Mouse (Mus musculus) lung, postnatal 4 days (tissue): ENCODE measurements at regions not wholly inside any gene's neighbourhood (a gene's known extent, or its start where the extent isn't known, plus 50 kb on each side); places are given as distances from the start of the nearest gene placed in this dataset.
"Not testable (repeated sequence)": the region's sequence is repeated elsewhere in the genome, so short reads cannot be mapped to it uniquely, and the experiment has no call there.

Source experiments
- DNase-seq, 2 experiments: peaks; one replicate each; pipeline ENCODE4 v3.0.0; 2021

DNA sequence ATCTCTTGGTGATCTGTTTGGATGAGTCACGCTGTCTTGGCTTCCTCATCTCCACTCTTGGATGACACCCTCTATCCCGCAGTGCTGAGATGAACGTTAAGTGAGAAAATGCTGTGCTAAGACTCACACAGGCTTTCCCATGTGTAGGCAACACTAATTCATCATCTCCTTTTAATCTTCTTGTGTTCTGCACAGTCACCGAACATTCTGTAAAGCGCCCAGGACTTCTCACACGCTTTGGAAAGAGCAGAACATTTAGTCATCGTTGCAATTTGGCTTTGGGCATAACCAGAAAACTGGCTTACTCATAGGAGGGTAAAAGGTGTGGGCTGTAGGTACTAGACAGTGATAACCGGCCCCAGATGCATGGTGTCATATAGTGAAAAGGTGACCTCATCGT lies 94.9 kb downstream of the Plppr4 start:
- no peak for DNase-seq

DNA sequence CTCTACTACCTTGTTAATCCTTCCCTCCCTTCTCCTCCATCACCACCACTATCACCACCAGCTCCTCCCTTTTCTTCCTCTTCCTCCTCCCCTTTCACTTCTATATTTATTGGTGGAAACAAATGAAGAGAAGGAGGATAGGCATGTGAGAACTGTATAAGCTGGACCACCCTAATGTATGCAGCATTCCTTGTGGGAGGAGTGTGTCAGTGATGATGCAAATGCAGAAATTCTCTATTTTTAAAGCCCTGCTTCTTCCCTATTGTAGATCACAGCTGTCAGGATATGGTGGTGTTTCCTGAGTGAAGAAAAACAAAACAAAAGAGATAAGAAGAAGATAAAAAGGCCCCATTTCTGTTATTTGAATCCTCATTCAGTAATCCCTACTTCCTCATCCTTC lies 112.8 kb downstream of the Plppr4 start:
- no peak for DNase-seq

DNA sequence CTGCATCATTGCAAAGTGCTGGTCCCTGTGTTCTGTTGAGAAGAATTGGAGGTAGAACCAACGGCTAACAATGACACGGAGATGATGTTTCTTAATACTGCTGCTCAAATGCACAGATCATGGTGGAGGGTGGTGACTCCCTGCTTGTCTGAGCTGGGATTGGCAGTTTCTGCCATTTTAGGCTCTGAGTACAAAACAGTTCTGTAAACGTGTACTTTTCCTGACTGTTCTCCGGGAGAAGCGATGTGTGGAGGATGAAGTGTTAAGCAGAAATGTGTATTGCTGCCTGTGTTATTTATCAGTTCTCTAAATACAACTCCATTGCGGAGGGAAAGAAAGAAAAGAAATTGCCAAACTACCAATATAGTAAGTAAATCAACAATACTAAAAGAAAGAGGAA lies 118.9 kb downstream of the Plppr4 start:
- DNase-seq: no peak

DNA sequence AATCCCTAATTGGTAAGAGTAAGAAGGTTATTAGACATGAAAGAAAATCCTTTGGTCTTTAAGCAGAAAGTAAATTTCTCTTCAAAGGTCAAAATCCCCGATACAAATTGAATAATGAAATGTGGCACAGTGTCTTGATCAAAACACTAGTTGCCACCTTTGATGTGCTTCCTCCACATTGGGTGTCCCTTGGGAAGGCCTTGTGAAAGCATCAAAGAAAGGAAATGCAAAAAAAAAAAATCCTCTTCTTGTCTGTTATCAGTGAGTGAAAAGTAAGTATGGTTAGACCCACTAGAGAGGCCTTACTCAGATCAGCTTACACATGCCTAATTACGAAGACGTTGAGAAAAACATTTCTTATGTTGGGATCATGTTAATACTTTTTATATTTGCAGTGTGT lies 134.1 kb downstream of the Plppr4 start:
- no peak for DNase-seq

DNA sequence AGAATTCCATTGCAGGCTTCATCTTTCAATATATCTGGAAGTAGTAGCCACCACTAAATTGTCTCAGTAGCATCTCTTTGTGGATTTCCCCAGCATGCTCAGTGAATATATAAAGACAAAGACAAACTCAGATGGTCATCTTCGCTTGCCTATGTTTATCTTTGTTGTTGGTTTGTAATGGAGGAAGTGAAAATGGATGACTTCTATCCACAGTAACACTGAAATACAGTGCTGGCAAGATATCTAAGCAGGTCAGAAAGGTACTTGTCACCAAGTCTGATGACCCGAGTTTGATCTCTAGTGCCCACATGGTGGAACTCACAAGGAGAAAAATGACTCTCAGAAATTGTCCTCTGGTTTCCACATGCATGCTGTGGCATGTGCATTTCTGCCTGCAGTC lies 135.6 kb downstream of the Plppr4 start:
- no peak for DNase-seq

DNA sequence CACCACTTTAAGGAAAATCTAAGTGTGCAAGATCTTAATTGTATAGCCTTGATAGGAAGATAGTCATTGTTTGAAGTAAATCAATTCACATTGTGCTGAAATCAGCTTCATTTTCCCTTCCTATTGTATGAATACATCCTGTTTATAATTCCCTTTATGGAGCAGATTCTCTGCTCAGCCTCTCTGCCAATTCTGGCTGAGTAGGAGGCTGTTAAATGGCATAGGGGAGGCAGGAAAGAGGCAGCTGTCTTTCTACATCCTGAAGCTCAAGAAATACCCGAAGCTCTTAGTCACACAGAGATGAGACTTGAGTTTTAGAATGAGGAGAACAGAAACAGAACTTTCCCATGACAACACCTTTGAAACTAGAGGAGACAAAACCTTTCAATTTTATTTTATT lies 142.7 kb downstream of the Plppr4 start:
- no peak for DNase-seq

DNA sequence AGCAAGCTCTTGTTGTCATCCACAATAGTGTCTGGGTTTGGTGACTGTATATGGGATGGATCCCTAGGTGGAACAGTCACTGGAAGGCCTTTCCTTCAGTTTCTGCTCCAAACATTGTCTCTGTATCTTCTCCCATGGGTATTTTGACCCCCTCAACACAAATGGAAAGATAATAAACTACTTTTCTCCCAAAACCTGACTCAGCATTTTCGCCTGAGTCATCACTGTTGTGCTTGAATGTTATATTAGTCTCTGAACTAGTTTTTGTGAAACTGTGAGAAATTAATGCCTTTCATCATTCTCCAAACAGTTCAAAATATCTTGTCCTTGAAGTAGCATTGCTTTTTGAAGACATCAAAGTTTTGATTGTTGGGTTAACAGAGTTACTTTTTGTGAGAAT lies 168.8 kb downstream of the Plppr4 start:
- no peak for DNase-seq

DNA sequence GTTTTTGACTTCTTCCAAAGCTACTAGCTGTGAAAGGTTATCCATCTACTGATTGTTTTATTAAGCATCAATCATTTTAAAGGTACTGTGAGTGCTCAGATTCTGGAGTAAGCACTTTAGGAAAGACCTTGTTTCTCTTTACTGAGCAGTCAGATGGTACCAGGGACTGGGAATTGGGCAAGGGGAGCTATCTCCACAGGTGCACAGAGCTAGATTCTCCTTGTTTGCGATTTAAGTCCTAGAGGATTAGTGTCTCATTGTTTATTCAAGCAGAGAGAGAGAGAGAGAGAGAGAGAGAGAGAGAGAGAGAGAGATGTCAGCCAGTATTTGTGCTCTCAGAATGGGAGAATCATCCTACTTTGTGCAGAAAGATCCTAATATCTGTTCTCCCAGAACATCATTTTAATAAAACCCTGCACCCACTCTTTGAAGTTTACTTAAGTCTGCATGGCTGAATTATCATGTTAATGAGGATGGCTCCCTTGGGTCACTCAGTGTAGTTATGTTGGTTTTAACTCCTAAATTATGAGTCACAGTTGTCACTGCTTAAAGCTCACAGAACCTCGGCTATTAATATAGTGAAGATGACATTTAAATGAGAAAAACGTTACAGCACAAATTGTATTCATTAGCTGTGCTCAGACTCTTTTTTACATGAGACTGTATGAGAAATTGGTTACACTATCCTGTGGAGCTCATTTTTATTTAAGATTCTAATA lies 171.7 kb downstream of the Plppr4 start:
- DNase-seq: no peak

DNA sequence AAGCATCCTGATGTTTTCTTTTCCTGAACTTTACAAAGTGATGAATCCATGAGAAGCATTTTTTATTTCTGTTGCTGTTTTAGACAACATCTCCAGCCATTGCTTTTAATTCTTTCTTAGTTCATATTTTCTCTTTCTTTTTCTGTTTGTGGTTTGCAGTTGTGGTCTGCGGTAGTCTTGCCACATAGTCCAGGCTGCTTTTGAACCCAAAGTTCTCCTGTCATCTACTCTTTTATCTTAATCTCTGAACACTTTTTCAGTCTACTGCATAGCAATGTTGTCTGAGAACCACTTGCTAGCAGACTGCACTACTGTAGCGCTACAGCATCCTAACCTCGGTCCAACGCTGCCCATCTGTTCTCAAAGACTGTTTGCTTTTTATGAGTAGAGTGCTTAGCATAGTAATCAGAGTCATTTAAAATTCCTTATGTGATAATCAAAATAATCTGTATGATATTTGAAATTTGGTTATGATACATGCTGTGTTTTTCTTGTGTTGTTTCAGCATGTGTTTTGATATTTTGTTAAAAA lies 177.0 kb downstream of the Plppr4 start:
- DNase-seq: no peak

DNA sequence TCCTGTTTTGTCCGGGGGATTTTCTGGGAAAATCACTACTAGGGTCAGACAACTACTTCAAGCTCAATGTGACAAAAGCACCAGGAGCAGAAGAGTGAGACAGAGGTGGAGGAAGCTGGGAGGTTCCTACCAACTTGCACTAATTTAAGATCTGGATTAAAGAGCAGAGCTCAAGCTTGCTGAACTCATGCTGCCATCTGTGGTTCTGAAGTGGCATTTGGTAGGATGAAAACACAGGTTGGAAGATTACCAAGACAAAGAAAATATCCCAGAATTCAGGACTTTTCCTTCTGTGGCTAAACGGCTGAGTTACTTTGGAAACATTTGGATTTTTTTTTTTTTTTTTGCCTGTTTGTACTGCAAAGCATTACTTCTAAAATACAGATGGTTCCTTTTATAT lies 190.9 kb downstream of the Plppr4 start:
- DNase-seq: no peak

DNA sequence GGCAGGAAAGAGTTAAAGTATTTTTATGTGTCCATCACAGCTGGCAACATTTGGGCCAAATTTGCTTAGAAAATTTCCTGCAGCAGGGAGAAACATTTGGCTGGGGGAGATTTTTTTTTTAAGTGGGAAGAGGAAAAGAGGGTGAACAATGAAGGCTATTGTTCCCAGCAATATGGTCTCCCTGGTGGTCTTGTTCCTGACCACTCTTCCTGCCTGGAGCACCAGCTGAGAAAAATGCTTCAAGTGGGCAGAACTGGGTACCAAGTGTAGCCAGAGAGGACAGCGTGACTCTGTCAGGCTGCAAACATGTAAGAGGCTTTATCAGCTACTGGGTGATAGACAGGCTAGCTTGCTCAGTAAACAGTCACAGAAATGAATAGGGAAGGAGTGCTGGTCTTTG lies 194.3 kb upstream of the Palmd start:
- DNase-seq: no peak

DNA sequence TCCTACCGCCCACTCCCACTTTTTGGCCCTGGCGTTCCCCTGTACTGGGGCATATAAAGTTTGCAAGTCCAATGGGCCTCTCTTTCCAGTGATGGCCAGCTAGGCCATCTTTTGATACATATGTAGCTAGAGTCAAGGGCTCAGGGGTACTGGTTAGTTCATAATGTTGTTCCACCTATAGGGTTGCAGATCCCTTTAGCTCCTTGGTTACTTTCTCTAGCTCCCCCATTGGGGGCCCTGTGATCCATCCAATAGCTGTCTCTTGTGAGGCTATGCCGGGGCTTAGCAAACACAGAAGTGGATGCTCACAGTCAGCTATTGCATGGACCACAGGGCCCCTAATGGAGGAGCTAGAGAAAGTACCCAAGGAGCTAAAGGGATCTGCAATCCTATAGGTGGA lies 191.9 kb upstream of the Palmd start:
- DNase-seq: not testable (repeated sequence)

DNA sequence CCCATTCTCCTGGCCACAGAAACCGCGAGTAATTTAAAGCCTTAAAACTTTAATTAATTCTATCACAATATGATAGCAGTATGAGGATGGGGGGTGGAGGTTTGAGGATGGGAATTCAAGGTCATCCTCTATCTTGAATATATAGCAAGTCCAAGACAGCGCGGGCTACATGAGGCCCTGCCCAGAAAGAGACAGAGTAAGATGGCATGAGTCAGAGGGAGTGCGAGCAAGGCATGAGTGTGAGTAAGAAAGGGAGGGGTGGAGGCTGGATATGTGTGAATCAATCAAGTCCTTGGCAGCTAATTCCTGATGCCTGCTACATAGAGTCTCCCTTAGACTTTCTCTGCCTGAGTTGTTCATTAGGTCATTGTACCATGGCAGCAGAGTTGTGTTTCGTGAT lies 186.5 kb upstream of the Palmd start:
- DNase-seq: no peak

DNA sequence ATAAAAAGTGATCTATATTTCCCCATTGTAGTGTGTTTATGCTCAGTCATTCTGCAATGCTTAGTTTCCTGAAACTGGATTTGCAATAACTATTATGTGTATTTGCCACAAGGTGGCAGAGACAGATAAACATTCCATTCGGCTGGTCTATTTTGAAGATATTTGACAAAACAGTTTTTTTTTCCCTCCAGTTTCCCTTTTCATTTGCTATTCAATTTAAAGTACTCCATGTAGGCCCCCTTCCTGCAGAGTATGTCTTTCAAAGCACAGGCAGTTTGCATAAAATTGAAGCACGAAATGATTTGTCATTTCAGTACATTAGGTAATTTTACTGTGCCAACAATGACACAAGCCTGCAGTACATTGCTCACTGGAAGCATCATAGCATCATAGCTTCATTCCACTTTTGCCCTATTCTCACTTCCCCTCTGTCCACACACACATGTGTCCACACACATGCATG lies 184.3 kb upstream of the Palmd start:
- no peak for DNase-seq

DNA sequence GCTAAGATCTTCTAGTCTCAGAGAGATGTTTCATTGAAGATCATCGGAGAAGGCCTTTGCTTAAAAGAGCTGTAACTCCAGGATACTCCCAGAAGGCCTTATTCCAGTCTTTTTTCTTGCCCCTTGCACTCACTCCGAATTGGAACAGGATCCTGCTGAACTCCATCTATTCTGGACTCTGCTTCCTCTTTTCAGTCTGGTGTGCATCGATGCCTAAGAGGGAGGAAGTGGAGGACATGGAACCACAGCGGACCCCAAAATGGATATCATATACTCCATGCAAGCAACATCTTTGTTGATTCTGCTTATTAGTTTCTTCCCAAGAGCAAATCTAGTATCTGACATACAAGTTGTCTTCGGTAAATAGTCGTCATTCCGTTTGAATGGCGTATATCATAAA lies 183.6 kb upstream of the Palmd start:
- DNase-seq: no peak

DNA sequence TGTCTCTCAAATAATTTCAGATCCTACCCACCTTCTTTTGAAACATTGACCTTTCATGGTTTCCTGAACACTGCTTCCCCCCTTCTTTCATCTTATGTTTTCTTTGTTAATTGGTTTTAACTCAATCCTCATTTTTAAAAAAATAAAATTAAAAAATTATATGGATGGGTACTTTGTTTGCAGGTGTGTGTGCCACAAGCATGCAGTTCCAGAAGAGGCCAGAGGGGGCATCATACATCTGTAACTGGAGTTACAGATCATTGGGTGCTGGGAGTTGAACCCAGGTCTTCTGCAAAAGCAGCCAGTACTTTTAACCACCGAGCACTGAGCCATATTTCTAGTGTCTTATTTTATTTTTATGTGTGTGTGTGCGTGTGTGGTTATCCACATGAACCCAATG lies 178.6 kb upstream of the Palmd start:
- no peak for DNase-seq

DNA sequence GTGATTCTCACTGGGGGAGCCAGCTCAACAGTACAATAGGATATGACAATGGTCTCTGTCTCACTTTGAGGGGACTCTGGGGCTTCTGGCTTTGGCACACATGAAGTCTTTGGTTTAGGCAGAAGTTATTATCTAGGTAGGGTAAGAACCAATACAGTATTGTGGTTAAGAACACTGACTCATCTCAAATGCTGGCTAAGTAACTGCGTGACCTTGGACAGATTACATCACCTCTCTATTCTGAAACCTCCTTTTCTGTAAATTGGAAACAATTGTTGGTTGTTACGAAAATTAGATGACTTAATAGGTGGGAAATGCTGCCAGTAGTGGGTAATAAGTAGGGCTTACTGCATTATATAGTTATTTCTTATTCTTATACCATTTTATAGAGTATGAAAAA lies 171.0 kb upstream of the Palmd start:
- DNase-seq: no peak

DNA sequence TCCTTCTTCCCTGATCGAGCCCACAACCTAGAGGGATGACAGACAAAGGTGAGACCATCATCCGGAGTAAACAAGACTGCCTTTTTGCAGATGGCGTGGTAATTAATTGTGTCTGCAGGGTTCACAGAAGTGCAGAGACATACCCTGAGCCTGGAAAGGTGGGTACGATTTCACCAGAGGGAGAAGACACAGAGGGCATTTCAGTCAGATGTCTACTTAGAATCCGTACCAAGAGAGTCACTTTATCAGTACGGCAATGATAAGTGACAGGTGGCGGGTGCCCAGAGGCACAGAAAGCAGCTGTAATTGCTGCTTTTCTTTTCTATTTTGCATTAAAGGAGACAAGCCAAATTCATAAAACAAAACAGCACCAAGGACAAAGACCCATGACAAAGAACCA lies 169.9 kb upstream of the Palmd start:
- no peak for DNase-seq

DNA sequence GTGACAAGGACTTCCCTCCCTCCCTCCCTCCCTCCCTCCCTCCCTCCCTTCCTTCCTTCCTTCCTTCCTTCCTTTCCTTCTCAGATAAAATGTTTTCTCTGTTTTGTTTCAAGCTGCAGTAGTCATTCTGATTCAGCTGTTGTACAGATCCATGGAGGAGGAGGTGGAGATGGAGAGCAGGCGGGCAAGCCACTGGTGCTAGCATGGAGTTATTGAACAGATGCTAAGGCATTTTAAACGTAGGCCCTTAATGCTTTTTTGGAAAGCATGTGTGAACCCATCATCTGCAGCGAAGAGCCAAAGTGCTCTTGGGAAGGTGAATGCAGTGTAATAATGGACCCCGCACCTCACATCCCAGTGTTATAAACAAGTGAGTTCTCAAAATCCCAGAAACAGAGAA lies 164.1 kb upstream of the Palmd start:
- no peak for DNase-seq

DNA sequence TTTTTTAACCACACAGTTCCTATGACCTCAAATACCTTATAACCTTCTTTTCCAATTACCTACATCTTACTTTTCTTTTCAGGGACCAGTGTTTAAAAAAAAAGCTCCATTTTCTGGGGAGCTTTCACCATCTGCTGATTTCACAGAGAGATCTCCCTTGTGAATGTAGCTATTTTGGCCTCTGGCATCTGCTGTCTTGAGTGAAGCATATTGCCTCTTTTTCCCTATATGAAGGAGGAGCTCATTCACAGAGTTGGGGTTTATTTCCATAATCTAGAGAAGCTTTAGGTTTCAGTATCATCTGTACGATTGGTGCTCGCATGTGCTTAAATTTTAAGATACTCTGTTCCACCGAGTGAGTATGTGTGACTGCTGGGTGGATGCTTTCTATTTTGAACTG lies 153.4 kb upstream of the Palmd start:
- DNase-seq: no peak

DNA sequence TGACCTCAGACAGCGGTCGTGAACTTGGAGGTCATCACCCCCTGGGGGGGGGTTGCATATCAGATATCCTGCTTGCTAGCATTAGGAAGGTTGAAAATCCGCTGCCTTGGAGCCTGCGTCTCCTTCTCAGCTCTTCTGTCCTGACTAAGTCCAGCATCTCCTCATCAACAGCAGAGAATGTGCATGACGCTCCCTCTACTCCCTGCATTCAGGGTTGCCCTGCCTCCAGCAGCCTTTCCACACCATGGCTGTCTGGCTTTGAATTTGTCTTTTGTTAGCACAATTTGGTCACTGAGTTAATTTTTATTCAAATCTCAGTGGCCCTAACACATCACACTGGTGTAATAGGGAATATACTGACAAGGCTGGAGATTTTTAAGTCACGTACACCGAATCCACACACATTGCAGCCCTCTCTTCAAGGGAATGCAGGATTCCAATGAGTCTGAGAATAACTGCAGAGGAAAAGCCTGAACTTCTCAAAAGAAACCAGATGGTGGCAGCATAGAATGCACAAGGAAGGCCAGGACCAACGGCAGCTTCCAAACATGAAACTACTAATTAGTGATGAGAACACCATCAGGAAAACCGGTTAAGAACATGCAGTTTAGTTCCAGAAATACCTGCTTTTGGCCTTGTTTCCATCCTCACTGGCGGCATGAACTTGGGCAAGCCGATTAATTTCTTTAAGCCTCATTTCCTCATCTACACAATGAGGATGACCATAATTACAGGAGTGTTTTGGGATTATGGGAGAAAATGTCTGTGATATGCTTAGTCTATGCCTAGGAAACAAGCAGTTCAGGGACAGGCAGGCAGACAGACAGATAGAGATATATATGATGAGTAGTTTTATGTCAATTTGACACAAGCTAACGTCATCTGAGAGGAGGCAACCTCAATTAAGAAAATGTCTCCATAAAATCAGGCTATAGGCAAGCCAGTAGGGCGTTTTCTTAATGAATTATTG lies 151.6 kb upstream of the Palmd start:
- DNase-seq: peak in 1 of 2 experiments; percentile 32

DNA sequence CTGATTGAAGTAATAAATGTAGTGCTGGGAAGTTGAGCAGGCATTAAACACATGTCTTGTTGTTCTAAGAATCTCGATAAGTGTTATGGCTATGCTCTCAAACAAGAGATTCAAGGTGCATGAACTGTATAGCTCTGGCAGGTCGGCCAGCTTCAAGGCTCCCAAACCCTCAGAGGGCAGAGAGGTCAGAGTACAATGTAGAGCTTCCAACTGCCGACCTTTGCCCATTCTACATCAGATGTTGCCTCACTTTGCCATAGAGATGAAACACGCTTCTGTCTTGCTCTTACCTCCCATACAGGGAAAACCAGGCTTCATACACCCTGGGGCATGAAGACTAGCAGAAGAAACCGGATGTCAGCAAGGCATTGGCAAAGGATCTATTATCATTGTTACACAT lies 150.8 kb upstream of the Palmd start:
- no peak for DNase-seq

DNA sequence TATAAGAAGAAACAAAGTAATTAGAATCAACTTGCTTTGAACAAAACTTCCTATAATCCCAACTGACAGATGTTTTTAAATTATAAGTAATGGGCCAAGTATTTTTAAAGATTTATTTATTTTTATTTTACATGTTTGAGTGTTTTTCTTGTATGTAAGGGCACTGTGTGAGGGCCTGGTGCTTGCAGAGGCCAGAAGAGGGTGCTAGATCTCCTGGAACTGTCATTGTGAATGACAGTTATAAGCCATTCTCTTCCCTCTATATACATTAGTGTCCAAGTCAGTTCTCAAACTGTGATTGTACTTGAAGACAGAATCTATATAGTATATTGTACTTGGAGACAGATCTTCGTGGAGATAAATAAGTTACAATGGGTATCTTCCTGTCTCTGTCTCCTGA lies 149.1 kb upstream of the Palmd start:
- DNase-seq: no peak

DNA sequence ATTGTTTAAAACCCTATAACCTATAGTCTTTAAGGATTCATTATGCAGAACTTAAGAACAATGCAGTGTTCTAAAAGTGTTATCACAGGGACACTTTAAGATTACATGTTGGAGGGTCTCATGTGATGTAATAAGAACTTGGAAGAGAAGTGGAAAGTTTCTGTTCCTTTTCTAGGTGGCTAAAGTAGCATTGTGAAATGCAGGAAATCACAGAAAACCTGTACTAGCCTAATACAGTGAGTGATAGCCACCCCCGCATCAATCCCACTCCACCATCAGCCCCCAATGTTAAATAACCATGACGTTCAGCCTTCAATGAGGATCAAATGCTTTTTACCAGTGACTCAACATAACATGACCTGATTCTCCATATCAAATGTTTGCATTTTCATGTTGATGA lies 147.4 kb upstream of the Palmd start:
- no peak for DNase-seq
